Mouse (Mus musculus): Measurements from ENCODE around the gene Txndc5. TPM values are rescaled to one million over a fixed set of nuclear protein-coding genes. Genes with fewer than 3 reads are reported as not detected.

Txndc5 gene
- 10 to 100 TPM; 37.0 to 39.2 TPM for total RNA-seq (2023)

GRCm38 (mm10) chr13:38528687-38529294 is at the start of gene Txndc5:
TSS of gene Txndc5 (minus strand) at chr13:38528824.

Other genes with a start within 250 kb of the Txndc5 start
- gene Bmp6, start 183.7 kb downstream of the Txndc5 start, total RNA-seq (2023): not detected
- gene Bloc1s5, start 106.3 kb upstream of the Txndc5 start, total RNA-seq (2023): 1 to 10 TPM; 4.4 to 6.4 TPM
- gene Eef1e1, start 130.2 kb upstream of the Txndc5 start, total RNA-seq (2023): 10 to 100 TPM; 31.5 to 35.3 TPM